Mouse (Mus musculus): ENCODE results near the gene Ndufa8. TPM values are rescaled to one million over a fixed set of nuclear protein-coding genes. Genes with fewer than 3 reads are reported as not detected.

The Ndufa8 gene
- polyA plus RNA-seq, 1 experiment from 2014 or later: 290 TPM

DNA sequence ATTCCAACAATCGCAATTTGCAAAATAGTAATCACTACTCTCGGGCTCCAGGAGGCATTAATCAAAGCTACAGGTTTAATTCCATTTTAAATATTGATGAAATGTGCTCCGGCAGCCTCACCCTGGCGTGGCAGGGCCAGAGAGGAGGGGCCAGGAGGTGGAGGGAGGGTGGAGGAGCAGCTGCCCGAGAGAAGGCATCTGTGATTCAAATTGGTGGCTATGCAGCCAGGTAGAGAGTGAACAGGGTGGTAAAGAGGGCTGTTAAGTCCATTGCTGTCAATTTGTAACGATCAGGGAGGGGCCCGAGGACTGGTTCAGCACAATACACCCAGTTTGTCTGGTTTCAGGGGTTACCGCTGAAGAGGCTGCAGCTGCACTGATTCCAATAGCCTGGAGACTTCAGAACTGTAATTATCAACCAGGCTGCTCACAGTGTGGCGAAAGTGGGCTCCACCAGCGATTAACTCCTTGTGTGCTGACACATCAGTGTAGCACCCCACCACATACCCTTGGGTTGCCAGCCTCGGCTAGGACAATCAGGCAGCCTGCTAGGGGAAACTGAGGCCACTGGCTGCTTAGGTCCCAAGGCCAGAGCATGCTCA, 28.1 kb upstream of the Ndufa8 start:
- WGBS: 21% methylated on average over 11 of the region's 11 CpGs
- Histone ChIP-seq H3K9me3 (no peaks in the 10 kb centered on the region), H3K27me3 (replicated peaks) (no peaks in the 10 kb centered on the region), H3K9ac (peak overlapping the region; percentile 4; the same call in 1 of the 2 replicates), H3K4me2 (peak overlapping the region; percentile 38), H3K36me3 (replicated peaks) (no peaks in the 10 kb centered on the region), H3K4me1 (peaks cover 9% of the 10 kb centered on the region), H3K27ac (no peak overlapping the region), H3K4me3 (peak overlapping the region; percentile 5)
- peak; percentile 68; the same call in 1 of the 2 replicates for ATAC-seq (replicated peaks)

DNA sequence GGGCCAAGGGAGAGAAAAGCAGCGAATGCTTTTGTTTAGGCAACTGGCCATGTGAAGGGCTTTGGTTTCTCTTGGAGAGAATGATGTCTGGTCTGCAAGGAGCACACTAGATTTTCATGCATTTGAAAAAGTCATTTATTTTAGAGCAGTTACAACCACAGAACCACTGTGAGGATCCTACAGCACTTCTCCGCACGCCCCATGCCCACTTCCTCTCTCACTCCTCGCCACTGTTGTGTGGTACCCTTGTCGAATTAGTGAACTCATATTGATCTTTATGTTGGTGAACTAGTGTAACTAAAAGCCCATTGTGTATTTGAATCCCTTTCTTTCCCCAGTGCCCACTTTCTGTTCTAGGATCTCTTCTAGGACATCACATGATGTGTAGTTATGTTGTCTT, 26.0 kb upstream of the Ndufa8 start:
- Histone ChIP-seq H3K27me3 (replicated peaks) (no peaks in the 10 kb centered on the region), H3K9ac (no peak overlapping the region), H3K9me3 (no peaks in the 10 kb centered on the region), H3K4me2 (no peak overlapping the region), H3K4me3 (no peak overlapping the region), H3K36me3 (replicated peaks) (no peaks in the 10 kb centered on the region), H3K4me1 (peaks cover 9% of the 10 kb centered on the region), H3K27ac (no peak overlapping the region)
- ATAC-seq (replicated peaks): no peak
- 87% methylated on average over 5 of the region's 5 CpGs for WGBS

DNA sequence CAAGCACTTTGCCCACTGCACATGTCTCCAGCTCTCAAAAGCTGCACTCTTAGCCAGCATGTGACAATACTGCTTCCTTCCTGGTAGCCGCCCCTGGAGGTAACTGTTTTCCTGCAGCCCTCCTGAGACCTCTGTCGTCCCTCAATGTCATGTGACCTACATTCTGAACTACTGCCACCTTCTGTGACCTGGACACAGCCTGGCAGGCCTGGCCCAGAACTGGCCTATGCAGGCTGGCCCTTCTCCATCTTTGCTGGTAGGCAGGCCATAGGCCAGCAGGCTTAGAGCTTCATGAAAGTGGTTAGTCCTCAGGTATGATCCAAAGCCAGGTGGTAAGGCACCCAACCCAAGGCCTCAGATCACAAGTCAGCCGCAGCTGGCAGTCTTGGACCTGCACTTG, 24.6 kb upstream of the Ndufa8 start:
- H3K4me2 ChIP-seq: no peak overlapping the region
- H3K9ac ChIP-seq: no peak overlapping the region
- H3K27me3 ChIP-seq (replicated peaks): no peaks in the 10 kb centered on the region
- no peak overlapping the region for H3K4me3 ChIP-seq
- WGBS: 68% methylated on average over 3 of the region's 3 CpGs
- no peaks in the 10 kb centered on the region for H3K36me3 ChIP-seq (replicated peaks)
- peaks cover 9% of the 10 kb centered on the region for H3K4me1 ChIP-seq
- no peak overlapping the region for H3K27ac ChIP-seq
- H3K9me3 ChIP-seq: no peaks in the 10 kb centered on the region
- no peak for ATAC-seq (replicated peaks)

DNA sequence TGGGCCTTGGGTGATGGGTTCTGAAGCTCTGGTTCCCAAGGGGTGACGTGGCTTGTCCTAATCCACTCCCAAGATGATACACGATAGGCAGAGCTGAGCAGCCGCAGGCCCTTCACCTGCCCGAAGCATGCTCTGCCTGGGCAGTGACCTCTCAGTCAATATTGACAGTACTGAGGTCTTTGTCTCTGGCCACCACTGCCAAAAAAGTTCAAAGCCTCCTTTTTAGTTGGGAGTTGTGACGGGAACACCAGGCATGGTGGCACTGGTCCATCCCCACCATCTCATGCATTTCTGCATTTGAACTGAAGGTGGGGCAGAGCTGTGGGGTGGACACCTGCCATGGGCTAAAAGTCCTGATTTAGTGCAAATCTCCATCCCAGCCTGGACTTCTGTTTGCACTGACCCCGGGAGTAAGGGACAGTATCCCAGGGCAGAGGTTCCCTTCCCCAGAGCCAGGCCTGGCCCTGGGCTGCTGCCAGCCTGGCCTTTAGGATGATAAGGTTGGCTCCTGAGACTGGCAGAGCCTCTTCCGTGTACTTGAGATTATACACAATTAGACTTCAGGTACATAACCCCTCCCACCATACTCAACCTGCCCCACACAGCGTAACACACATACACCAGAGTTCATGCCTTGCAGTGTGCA, 22.6 kb upstream of the Ndufa8 start:
- no peaks in the 10 kb centered on the region for H3K36me3 ChIP-seq (replicated peaks)
- no peaks in the 10 kb centered on the region for H3K9me3 ChIP-seq
- no peak for ATAC-seq (replicated peaks)
- no peaks in the 10 kb centered on the region for H3K27me3 ChIP-seq (replicated peaks)
- H3K27ac ChIP-seq: no peak overlapping the region
- no peak overlapping the region for H3K9ac ChIP-seq
- 84% methylated on average over 8 of the region's 8 CpGs for WGBS
- no peak overlapping the region for H3K4me3 ChIP-seq
- no peaks in the 10 kb centered on the region; the same call in 1 of the 2 replicates for H3K4me1 ChIP-seq
- no peak overlapping the region for H3K4me2 ChIP-seq

DNA sequence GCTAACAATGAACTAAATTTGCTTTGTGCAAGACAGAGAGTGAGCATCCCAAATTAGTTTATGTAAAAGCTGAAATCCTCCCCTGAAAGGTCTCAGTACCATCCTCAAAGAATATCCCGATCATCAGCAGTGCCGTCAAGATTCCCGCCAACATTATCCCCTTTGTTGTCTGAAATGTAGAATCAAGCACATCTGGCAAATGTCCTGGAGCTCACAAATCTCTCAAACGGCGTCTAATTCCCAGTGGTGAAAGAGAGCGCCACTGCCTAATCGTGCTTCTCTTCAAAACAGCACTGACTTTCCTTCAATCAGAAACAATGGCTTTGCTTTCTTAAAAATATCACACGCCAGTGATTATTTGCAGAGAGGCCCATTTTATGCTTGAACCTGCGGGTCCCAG, 17.9 kb upstream of the Ndufa8 start:
- WGBS: 28% methylated on average over 9 of the region's 9 CpGs
- no peak for ATAC-seq (replicated peaks)
- Histone ChIP-seq H3K4me2 (no peak overlapping the region), H3K9ac (no peak overlapping the region), H3K27ac (no peak overlapping the region), H3K4me1 (no peaks in the 10 kb centered on the region), H3K36me3 (replicated peaks) (no peaks in the 10 kb centered on the region), H3K27me3 (replicated peaks) (no peaks in the 10 kb centered on the region), H3K4me3 (no peak overlapping the region), H3K9me3 (no peaks in the 10 kb centered on the region)

DNA sequence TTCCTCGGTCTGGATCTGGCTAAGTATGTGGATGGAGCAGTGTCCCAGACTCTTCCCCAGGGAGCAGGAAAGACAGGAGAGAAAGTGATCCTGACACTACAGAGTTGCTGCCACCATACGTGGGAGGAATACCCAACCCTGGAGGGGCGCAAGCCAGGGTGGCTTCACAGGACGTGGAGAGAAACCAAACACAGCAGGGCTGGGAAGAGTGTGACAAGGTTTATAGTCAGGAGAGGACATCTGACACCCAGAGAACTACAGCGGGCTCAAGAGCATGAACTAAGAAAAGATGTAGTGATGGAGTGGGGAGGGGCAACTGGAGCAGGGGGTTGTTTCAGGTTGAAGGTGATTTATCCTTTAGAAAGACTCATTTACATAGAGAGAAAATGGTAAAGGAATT, 12.2 kb upstream of the Ndufa8 start:
- Histone ChIP-seq H3K9me3 (no peaks in the 10 kb centered on the region), H3K27me3 (replicated peaks) (no peaks in the 10 kb centered on the region), H3K9ac (no peak overlapping the region), H3K4me1 (no peaks in the 10 kb centered on the region), H3K36me3 (replicated peaks) (no peaks in the 10 kb centered on the region), H3K4me2 (no peak overlapping the region), H3K4me3 (no peak overlapping the region), H3K27ac (no peak overlapping the region)
- ATAC-seq (replicated peaks): no peak
- WGBS: 69% methylated on average over 5 of the region's 5 CpGs

DNA sequence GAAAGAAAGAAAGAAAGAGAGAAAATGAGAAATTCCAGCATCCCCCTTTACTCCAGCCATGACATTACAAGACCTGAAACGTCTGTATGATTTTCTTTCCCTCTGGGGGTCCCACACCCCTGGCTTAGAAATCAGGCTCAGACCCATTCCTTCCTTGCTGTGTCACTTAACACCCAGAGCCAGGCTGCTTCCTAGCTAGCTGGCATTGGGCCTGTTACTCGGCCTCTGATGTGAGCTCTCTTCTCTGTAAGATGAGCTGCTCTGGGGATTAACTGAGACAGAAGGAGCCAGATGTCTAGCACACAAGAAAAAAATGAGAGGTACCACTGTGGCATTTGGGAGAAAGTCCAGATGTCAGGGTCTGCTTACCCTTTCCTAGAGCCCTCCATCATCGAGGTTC, 7.0 kb upstream of the Ndufa8 start:
- H3K4me3 ChIP-seq: no peak overlapping the region
- no peaks in the 10 kb centered on the region for H3K9me3 ChIP-seq
- WGBS: 52% methylated on average over 3 of the region's 3 CpGs
- no peaks in the 10 kb centered on the region for H3K4me1 ChIP-seq
- no peaks in the 10 kb centered on the region for H3K27me3 ChIP-seq (replicated peaks)
- ATAC-seq (replicated peaks): no peak
- no peak overlapping the region for H3K9ac ChIP-seq
- H3K36me3 ChIP-seq (replicated peaks): no peaks in the 10 kb centered on the region
- H3K4me2 ChIP-seq: no peak overlapping the region
- H3K27ac ChIP-seq: no peak overlapping the region

DNA sequence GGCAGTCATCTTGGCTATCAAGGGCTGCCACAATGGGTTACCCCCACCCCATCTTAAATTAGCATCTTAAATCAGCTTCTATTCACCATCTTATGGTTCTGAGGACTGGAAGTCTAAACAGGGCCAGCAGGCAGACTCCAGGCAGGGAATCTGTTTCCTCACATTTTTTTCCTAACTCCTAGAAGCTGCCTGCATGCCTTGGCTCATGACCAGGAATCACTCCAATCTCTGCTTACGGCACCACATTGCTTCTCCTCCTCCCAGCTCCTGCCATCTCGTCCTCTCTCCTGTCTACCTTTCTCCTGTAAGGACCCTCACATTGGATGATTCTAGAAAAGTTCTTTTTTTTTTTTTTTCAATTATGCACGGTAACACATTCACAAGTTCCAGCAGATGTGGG, 4.0 kb upstream of the Ndufa8 start:
- H3K9ac ChIP-seq: no peak overlapping the region
- ATAC-seq (replicated peaks): no peak
- H3K36me3 ChIP-seq (replicated peaks): no peaks in the 10 kb centered on the region
- H3K4me3 ChIP-seq: no peak overlapping the region
- H3K27ac ChIP-seq: no peak overlapping the region
- no peaks in the 10 kb centered on the region for H3K9me3 ChIP-seq
- H3K27me3 ChIP-seq (replicated peaks): no peaks in the 10 kb centered on the region
- peaks cover 8% of the 10 kb centered on the region for H3K4me1 ChIP-seq
- WGBS: 81% methylated on average over 3 of the region's 3 CpGs
- no peak overlapping the region for H3K4me2 ChIP-seq

DNA sequence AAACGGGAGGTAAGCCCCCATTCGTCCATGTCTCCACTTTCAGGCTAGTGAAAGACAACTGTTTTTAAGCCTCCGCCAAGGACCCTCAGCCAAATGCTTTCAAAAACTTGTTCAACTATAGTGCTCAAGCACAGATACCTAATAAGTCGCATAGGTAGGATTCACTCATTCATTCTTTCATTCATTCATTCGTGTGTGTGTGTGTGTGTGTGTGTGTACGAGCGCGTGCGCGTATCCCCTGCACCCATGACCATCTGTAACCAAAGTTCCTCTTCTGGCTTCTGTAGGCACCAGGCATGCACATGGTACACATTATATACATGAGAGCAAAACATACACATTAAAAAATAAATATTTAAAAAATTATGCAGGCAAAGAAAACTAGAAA, 355 bp upstream of the Ndufa8 start:
- Histone ChIP-seq H3K36me3 (replicated peaks) (no peaks in the 10 kb centered on the region), H3K4me1 (peaks cover 20% of the 10 kb centered on the region), H3K9ac (no peak overlapping the region), H3K27me3 (replicated peaks) (no peaks in the 10 kb centered on the region), H3K9me3 (no peaks in the 10 kb centered on the region), H3K27ac (no peak overlapping the region), H3K4me3 (peak overlapping the region; percentile 56), H3K4me2 (peak overlapping the region; percentile 61)
- WGBS: 44% methylated on average over 10 of the region's 10 CpGs
- ATAC-seq (replicated peaks): peak; percentile 72

DNA sequence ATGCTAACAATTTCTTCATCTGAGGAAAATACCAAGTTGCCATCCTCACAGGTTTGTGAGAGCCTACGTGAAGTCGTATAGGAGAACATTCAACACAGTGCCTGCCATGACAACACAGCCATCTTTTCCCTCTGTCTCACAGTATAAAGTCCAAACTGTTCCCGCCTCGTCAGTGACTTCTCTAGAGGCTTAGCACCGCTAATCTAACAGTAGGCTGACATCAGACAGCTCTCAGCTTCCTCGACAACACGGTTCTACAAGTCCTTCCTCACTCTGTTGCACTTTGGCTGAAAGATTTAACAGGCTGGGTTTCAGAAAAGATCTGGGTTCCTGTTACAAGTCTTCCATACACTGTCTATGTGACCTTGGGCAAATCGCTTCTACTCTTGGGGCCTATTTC, 1.0 kb downstream of the Ndufa8 start:
- Histone ChIP-seq H3K36me3 (replicated peaks) (peaks cover 10% of the 10 kb centered on the region; the same call in 1 of the 2 replicates), H3K27ac (no peak overlapping the region), H3K9ac (peak overlapping the region; percentile 67), H3K4me2 (peak overlapping the region; percentile 61), H3K4me1 (peaks cover 20% of the 10 kb centered on the region), H3K9me3 (no peaks in the 10 kb centered on the region), H3K4me3 (peak overlapping the region; percentile 56), H3K27me3 (replicated peaks) (no peaks in the 10 kb centered on the region)
- no peak for ATAC-seq (replicated peaks)
- WGBS: 70% methylated on average over 8 of the region's 8 CpGs

DNA sequence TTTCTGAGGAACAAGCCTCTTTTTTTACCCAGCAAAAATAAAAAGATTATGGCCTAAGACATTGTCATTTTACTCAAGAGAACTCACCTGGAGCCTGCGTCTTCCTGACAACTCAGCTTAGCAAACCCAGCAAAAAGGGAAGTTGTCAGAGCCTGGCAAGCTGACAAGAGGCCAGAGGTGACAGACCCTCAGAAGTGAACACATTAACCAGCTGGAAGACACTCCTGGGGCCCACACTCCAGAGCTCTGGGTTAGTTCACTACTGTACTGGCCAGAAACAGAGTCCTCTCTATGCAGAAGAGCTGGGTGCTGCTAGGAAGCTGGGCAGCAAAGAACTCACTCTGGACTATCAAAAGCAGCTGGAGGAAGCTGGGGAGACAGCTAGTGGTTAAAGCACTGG, 8.3 kb downstream of the Ndufa8 start:
- Histone ChIP-seq H3K4me3 (no peak overlapping the region), H3K36me3 (replicated peaks) (peaks cover 40% of the 10 kb centered on the region), H3K9me3 (no peaks in the 10 kb centered on the region), H3K9ac (no peak overlapping the region), H3K4me1 (0 out of 2 replicates have a peak, but pooled peaks cover 3% of the 10 kb centered on the region), H3K27me3 (replicated peaks) (no peaks in the 10 kb centered on the region), H3K27ac (no peak overlapping the region), H3K4me2 (no peak overlapping the region)
- no peak for ATAC-seq (replicated peaks)
- WGBS: 97% methylated on average over 1 of the region's 1 CpGs

DNA sequence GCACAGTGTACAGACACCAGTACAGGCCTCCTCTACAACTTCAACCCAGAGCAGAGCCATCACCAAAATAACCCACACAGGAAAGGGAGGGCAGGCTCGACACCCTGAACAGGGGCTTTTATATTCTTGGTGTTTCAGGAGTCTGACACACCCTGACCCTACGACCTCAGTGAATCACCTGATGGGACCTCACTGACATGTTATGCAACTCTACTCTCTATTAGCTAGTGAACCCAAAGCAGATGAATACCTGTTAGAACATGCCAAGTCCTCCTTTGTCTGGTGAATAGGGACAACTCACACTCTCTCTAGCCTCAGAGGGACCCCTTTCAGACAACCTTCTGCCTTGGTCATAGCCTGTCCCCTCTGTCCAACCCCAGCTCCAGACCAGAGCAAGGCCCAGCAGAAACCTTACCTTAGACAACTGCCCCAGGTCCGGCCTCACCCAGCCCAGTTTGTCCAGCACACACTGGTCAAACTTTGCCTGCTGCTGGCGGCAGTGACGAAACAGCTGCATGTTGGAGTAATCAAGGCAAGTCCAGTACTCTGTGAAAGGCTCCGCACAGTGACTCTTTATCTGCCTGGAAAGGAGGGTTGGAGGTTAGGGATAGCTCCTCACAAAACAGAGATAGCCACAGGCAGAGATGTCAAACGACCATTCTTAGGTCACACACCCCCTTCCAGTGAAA, 9.8 kb downstream of the Ndufa8 start:
- peaks cover 40% of the 10 kb centered on the region for H3K36me3 ChIP-seq (replicated peaks)
- no peak overlapping the region for H3K27ac ChIP-seq
- 90% methylated on average over 7 of the region's 7 CpGs for WGBS
- no peak for ATAC-seq (replicated peaks)
- H3K4me3 ChIP-seq: no peak overlapping the region
- H3K9ac ChIP-seq: no peak overlapping the region
- H3K9me3 ChIP-seq: no peaks in the 10 kb centered on the region
- H3K27me3 ChIP-seq (replicated peaks): no peaks in the 10 kb centered on the region
- H3K4me2 ChIP-seq: no peak overlapping the region
- 0 out of 2 replicates have a peak, but pooled peaks cover 3% of the 10 kb centered on the region for H3K4me1 ChIP-seq

All from midbrain, embryonic 15.5 days (tissue).